Mouse (Mus musculus) right cerebral cortex, postnatal 25 days (tissue): Measurements from ENCODE around the gene Tubb1.

Experiments
- DNase-seq: peaks from one replicate; pipeline ENCODE4 v3.0.0; 2022

Tubb1 gene

DNA sequence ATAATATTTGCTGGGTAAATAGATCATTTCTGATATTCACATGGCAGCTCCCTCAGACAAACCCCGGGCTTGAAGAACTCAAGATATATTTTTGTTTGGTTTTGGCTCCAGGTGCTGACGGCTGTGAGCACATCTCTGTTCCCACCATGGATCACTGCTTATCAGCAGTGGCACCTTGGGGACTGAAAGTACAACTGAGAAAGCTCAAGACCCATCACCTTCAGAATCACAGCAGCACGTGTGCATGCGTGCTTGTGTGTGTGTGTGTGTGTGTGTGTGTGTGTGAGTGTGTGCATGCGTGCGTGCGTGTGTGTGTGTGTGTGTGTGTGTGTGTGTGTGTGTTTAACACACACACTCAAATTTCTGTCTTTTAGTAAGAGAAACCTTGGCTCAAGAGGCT, 6.1 kb upstream of the Tubb1 start:
- DNase-seq, result no peak

DNA sequence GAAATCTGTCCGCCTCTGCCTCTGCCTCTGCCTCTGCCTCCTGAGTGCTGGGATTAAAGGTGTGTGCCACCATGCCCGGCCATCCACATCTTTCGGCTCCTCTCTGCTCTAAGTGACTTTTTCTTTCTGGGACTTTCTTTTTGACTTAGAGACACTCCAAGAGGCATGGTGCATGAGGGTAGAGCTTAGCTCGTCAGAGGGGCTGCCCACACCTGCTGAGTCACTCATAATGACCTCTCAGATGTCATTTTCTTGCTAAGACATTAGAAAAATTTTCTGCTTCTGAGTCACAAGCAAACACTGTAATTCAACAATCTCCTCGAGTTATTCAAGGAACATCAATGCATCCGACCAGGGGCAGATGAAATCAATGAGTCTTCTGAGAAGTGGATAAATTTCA, 5.5 kb upstream of the Tubb1 start:
- DNase-seq, result no peak

DNA sequence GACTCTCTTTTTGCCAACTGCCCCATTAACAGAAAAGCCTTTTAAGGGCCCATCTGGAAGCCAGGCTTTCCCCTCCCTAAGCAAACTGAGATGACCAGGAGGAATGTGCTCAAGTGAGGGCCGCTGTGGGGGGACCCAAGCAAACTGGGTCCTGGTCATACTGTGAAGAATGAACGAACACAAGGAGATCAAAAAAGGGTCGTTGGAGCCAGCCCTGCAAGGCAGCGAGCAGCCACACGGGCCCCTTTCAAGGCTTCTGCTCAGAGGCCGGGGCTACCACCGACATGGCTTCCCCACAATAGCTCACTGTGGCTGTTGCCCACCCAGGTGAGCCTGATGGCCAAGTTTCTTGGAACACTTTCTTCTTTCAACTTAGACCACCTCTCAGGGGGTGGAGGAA, 4.0 kb upstream of the Tubb1 start:
- no peak for DNase-seq

DNA sequence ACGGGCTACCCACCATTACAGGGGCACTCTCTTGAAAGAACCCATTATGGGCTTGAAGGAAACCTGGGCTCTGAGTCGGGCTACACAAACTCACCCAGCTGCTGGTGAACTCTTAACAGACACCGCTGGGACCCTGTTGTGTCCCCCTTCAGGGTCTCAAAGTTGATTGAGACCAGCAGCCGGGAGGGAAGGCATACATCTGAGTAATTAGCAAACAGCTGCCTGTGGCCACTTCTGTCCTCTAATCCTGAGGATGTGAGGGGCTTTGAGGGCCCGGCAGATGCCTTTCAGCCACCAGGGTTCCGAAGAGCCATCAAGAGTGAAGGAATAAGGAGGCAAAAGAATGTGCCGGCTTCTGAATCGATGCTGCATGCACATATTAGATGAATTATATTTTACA, 3.6 kb upstream of the Tubb1 start:
- no peak for DNase-seq

DNA sequence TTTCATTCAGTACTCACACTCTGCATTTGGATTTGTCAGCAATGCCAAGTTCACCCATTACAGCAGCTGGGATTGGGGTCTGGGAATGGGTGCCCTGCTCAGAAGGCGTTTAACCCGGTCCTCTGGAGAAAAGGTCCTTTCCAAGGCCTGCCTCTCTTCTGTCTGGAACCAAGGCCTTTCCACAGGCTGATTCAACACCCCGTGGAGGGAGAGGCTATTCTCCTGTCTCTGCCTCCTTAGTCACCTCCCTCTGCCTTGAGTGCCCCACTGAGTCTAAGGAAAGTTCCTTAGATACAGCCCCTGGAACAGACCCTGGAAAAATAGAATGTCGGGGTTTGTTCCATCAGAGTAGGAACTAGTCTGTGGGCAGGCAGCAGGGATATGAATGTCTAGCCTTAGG, 2.1 kb upstream of the Tubb1 start:
- no peak for DNase-seq

DNA sequence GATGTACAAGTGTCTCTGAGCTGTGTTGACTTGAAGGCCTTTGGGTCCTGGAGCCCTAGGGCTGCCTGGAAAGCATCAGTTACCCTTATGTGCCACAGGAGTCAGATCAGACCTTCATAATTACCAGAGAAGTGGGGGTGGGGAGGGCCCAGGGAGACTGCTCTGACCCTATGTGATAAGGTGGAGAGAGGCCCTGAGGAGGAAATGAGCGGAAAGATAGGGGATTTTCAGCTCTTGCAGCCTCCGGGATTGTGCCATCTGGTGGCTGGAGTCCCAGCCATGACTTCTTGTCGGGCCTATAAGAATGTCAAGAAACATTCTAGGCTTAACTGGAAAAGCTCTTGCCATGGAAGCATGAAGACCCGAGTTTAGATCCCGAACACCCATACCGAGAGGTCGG, 3.2 kb downstream of the Tubb1 start:
- no peak for DNase-seq

DNA sequence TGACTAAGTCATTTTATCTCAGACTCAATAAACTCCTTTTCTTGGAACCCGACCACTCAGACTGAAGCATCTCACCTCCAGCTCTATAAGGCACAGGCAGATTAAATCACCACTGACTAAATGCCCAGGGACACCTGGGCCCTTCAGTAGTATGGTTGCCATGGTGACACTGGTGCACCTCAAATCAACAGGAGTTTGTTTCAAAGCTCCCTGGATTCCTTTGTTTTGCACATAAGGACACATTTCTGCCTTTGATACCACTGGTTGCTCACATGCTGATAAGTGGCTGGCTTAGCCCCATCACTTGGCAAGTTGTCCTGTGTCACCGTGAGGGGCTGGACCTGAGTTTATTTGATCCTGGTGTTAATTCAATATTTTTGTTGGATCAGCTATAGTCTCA, 8.9 kb downstream of the Tubb1 start:
- DNase-seq, result no peak

DNA sequence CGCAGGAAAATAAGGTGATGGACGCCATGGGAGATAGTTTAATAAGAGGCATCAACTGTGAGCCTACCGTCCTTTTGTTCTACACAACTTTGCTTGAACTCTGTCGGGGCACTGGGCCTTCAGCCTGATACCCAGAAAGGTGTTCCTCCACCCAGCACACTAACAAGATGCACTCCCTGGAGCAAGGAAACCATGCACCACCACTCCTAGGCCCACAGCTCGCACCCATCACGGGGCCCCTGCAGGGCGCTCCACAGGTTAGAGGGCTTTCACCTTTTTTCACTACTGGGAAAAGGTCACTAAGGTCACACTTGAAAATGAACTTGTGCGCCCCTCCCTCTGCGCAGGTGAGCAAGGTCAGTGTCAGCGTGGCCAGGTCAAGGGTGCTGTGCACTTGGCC, 12.9 kb downstream of the Tubb1 start:
- DNase-seq, result peak; percentile 13

DNA sequence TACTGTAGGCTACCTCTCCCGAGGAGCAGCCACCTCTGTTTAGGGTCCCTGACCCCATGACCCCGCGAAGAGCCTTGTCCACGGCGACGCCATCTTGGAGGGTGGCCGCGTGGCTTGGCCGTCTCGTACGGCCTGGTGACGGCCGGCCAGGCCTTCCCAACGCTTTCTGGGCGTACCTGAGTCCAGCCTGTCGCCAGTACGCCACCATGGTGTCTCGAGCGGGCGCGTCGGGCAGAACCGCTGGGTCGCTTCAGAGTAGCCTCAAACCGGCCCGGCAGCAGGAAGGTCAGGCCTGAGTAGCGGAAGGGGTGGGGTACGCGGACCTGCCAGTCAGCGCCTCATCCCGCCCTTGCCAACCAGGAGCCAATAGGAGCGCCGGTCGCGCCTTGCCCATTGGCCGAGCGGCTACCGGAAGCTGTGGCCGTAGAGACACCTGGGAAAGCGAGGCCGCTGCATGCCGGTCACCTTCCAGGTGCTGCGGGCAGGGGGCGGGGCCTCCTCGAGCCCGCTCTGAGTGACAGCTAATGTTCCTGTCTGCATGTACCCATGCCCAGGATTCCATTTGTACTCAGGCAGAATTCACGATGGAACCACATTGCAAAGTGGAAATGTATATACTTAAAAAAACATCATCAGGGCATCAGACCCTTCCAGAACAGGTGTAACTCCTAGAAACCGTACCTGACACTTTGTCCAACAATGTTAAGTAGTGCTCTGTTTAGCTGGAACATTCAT, 13.5 kb downstream of the Tubb1 start, which contains the start of gene Atp5e:
Gene Atp5e, minus strand, starts transcription at position 317 of the 735 bp plus-strand sequence.
- DNase-seq, result peak; percentile 98

DNA sequence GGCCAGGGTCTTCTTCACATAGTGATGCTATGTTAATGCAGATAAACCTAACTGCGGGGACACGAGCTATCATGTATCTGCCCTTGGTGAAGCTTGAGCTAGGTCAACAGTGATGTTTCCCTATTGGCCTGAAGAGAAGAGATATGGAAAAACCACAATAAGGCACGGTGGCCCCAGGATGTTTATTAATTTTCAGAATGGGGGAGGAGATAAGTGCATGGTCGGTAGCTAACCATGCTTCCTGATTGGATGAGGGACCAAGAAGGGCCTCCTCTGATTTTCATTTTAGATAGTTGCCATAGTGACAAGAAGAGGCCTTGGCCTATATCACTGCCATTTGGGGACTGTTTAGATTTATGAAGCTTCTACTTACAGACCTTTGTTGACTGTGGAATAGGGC, 19.8 kb downstream of the Tubb1 start:
- DNase-seq, result no peak

DNA sequence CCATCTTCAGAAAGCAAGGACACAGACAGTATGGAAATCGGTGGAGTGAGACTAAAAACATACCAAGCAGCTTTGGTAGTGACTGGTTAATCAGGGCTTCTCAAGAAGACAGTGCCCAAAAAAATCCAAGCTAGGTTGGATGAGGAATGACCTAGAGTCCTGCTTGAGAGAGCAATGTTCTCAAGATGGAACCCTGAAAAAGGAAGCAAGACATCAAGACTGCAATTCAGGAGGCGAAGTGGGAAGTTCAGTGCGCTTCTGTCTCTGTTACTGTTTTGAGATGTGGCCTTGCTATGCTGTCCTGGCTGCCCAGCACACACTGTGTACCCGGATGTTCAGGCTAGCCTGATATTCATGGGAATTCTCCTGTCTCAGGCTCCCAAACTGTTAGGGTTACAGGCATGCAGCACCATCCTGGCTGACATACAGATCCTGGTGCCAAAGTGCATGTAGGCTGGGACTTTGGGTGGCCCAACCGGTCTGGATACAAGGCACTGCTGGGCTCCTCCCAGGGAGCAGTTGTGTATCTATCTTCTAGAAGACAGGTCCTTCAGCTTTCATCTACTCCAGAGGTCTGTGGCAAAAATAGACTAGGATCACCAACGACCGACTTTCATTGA, 20.4 kb downstream of the Tubb1 start:
- no peak for DNase-seq

DNA sequence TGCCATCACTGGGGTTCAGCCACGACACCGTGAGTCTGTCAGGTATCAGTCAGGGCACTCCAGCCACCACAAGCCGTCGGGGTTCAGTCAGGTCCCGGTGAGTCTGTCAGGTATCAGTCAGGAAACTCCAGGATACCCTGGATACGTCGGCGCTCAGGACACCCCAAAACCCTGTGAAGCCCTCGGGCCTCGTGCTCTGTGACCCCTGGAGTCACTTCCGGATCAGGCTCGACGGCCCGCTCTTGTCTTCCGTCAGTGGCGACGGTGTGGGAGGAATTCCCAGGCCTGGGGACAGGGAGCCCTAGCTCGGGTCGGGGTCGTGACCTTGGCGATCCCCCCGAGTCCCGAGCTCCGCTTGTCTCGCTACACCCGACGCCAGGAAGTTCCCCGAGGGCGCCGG, 21.9 kb downstream of the Tubb1 start:
- DNase-seq, result no peak

DNA sequence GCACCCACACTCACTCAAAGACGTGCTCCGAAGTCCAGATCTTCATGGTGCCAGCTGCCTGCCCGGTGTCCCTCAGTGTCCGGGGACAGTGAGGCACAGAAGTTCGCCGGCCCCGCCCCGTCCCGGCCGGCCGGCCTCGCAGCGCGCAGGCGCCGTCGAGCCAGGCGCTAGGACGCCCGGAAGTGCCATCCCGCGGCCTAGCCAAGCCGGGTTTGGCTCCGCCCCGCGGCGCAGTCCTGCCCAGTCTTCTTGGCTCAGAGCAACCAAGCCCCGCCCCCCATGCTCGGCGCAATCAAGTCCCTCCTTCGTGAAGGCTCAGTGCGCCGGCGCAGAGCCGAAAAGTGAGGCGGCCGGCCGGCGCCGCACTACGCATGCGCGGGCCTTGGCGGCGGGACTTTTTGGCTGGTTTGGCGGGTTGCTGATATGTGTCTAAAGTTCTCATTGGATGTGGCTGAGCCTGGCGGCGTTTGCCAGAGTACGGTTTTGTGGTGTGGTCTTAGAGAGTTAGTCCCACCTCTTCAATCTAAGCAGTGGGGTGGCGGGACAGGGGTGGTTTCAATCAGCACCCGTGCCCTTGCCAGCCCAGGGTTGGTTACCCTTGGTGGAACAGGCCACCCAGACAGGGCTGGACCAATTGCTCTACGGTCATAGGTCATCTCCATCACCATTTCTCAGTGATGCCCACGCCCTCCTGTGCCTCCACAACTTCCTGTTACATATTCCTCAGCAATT, 22.5 kb downstream of the Tubb1 start, which contains the start of gene Prelid3b:
Gene Prelid3b, minus strand, starts transcription at position 264 of the 732 bp plus-strand sequence.
- peak; percentile 99 for DNase-seq

DNA sequence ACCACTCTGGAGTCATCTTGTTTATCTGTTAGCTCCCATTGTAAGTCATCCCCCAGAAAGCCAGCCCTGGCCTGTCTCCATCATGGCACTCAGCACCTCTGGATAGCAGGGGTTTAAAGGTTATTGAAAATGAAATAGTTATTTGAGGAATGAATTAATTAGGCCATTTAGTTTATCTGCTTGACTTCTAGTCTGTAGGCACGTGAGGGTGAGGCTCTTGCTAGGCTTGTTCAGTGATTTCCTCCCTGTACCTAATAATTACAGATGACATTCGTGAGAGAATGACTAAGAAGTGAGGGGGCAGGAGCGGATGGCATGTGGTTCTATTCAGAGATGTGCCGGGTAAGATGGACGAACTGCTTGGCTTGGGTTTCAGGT, 23.0 kb downstream of the Tubb1 start:
- no peak for DNase-seq

DNA sequence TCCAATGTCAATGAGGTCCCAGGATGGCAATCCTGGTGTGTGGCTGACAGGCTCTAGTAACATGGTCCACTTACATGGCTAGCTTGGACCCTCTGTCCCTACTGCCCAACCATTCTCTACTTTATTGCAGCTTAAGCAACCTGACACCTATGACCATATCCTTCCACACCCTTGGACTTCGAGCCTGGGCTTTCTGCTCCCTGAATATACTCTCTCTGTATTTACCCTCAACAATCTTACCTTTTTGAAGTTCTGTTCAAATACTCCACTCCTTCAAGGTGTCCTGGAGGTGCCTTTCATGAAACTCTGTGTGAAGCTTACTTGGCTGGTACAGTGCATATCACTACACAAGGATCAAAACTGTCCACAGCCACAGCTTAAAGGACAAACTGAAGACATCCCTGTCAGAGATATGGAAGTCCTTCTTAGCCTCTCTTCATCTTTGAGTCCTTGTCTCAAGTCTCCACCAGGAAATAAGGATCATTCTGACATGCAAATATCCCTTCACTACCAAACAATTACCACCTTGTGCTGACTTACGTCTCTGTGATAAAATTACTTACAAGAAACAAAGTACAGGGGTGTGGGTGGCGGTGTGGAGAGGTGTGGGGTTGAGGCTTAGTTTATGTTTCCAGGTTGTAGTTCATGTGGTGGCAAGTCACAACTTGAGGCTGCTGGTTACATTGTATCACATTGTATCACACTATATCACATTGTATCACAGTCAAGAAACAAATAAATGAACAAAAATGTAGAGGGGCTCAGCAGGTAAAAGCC, 27.2 kb downstream of the Tubb1 start:
- DNase-seq, result no peak

DNA sequence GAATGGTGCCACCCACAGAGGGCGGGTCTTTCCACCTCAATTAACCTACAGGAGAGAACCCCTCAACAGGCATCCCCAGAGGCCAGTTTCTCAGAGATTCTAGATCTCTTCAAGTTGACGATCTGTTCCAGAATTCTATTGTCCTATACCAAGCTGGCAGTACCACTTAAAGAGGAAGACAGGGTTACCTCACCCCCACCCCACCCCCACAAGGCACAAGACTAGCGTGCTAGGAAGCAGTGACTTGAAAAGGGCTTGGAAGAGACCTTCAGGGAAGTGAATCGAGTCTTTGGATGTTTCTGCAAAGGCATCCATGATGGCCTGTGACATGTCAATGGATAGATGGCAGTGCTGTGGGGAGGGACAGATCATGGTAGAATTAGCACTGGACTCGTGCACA, 28.3 kb downstream of the Tubb1 start:
- no peak for DNase-seq

DNA sequence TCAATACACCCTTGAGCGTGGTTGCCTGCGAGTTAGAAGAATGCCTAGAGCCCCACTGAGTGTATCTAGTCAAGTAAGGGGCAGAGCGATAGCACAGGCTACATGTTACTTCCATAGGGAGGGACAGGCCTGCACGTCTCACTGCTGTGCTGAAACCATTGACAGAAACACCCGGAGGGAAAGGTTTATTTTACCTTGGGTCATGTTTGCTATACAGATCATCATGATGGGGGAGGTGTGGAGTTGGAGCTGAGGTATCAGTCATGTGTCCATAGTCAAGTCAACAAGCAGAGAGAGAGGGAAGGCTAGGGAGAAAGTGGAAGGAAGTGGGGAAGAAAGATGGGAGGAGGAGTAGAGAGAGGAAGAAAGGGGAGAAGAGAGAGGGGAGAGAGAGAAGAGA, 36.5 kb downstream of the Tubb1 start:
- no peak for DNase-seq

DNA sequence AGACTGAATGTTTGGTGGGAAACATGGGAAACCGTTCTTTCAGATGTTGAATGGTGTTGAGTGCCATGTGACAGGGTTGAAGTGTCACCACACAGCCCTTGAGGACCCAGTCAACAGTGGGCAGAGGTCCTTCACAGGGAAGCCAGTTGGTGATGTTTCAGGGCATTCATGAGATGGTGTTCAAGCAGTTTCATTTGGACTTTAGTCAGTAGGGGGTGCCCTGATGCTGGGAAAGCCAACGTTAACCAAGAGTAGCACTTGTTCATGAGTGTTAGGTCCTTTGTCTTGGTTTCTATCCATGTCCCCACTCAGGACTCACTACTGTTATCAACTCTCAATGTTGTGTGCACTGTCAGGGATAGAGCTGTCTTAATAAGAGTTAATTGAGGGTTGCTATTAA, 42.4 kb downstream of the Tubb1 start:
- no peak for DNase-seq

DNA sequence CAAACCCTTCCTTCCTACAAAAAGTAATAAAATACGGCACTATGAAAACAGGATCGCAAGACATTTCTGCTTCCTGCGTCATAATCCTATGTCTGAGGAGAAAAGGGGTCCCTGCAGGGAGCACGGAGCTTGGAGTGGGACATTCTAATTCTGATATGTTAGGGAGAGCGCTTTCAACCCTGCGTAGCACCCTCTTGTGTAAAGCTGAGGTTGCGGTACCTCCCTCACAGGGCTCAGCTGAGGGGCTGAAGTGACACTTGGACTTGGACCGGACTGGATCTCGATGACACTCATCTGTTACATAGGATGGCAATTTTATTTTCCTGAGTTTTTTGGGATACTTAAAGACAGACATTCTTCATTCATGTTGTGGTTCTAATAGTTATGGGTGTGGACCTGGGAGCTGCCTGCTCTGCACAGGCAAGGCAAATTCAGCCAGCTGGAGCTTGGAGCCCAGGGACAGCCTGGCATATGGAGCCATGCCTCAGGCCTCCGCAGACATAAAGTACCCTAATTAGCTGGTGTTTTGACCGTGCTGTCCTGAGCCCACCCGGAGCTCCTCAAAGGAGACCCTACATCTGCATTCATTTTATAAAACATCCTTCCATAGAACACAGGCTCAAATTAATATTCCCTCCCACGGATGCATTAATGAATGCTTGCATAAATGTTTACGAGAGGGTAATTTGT, 50.5 kb downstream of the Tubb1 start:
- no peak for DNase-seq

DNA sequence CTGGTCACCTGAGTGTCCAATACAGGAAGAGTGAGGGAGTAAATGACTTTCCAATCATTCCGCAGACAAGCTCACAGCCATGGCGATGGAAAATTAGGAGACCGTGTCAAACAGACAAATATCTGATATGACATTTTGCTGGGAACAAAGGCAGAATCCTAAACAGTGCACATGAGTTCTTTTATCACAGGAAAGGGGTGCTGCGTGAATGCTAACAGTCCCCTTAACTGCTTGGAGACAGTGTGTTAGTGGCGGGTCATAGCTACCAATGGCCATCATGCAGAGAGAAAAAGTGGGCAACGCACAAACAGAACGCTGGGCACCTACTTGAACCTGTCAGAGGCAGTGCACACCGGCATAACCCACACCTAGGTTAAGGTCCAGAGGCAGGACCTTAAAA, 51.0 kb downstream of the Tubb1 start:
- DNase-seq, result no peak

DNA sequence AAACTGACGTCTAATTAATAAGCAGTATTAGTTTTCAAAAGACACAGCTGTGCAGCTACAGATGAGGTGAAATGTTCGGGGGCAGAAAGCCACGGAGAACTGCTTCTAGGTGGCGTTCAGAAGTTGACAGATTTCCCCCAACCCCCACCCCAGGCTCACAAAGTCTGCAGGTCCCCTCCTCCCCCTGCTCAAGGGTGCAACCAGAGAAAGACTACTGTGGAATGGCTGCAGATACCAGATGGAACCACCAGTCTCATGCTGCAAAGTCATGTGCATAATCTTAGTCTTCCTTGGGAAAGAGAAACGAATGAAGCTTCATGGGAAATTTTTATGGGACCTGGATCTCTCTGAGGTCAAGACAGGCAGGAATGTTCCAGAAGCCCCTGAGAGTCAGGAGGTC, 51.8 kb downstream of the Tubb1 start:
- DNase-seq, result no peak

DNA sequence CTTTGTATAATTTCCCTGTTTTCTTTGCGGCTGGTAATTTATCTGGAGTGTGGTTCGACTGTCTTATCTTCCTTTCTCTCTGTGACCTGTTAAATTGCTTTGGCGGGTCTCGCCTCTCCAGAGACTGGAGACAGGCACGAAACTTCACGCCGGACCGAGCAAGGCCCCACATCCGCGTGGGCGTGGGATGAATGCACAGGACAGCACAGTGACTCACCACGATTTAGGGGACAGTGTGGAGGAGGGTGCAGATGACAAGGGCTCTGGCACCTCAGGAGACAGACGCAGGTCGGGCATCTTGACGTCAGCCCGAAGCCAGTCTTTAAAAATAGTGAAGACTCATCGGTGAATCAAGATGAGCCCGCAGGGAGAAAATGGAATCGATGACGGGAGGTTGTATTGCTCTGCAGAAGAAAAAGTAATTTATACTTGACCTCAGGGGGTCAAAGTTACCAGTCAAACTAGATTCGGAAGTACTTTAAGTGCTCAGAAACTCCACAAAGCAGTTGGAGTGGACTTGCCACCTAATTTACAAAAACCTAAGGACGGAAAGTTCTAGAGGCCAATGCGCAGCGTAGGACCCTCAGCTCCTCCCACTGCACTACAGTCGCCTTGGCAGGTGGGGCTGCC, 52.5 kb downstream of the Tubb1 start:
- no peak for DNase-seq
